Mouse (Mus musculus) E14TG2a.4 (cell line): ENCODE results near the gene Cfap69.

Experiments used
- H3K27me3 ChIP-seq: 2 replicates; pipeline ENCODE4 v1.6.1; 2014; ENCODE audit warnings: low read length, control low read depth; ENCODE audit not compliant: insufficient read depth
- H3K36me3 ChIP-seq: 2 replicates; pipeline ENCODE4 v1.6.1; 2014; ENCODE audit warnings: low read length, control low read depth; ENCODE audit not compliant: insufficient read depth
- H3K4me1 ChIP-seq: replicated peaks from 2 replicates; pipeline ENCODE4 v1.6.1; 2014; ENCODE audit warnings: low read depth, low read length, control low read depth
- H3K4me3 ChIP-seq: replicated peaks from 2 replicates; pipeline ENCODE4 v1.5.1; 2014; ENCODE audit warnings: mild to moderate bottlenecking, low read length
- H3K9me3 ChIP-seq: 2 replicates; pipeline ENCODE4 v1.6.1; 2014; ENCODE audit warnings: low read length, control low read depth
- CTCF ChIP-seq: conservative IDR thresholded peaks from 2 replicates; pipeline ENCODE4 v1.5.1; 2014; ENCODE audit warnings: low read length
- NANOG ChIP-seq: IDR thresholded peaks from 2 replicates; pipeline ENCODE4 v1.6.1; 2014; ENCODE audit warnings: borderline replicate concordance, low read length, mixed read lengths
- POU5F1 ChIP-seq: IDR thresholded peaks from 2 replicates; pipeline ENCODE4 v1.6.1; 2014; ENCODE audit warnings: low read length, borderline replicate concordance

The Cfap69 gene

GRCm38 (mm10) chr5:5679459-5679858 is 15.4 kb upstream of the Cfap69 start:
- H3K9me3 ChIP-seq = no peaks in the 10 kb centered on the region
- TF ChIP-seq POU5F1 (no peak), NANOG (no peak), CTCF (no peak)
- no peaks in the 10 kb centered on the region for H3K27me3 ChIP-seq
- H3K4me3 ChIP-seq = no peak overlapping the region
- peaks cover 52% of the 10 kb centered on the region for H3K36me3 ChIP-seq
- H3K4me1 ChIP-seq = peaks cover 7% of the 10 kb centered on the region

GRCm38 (mm10) chr5:5676082-5676481 is 12.0 kb upstream of the Cfap69 start:
- TF ChIP-seq NANOG = no peak
- TF ChIP-seq CTCF = no peak
- TF ChIP-seq POU5F1 = no peak
- Histone ChIP-seq H3K27me3 (no peaks in the 10 kb centered on the region), H3K4me3 (no peak overlapping the region), H3K9me3 (no peaks in the 10 kb centered on the region), H3K4me1 (no peaks in the 10 kb centered on the region), H3K36me3 (peaks cover 48% of the 10 kb centered on the region)

DNA sequence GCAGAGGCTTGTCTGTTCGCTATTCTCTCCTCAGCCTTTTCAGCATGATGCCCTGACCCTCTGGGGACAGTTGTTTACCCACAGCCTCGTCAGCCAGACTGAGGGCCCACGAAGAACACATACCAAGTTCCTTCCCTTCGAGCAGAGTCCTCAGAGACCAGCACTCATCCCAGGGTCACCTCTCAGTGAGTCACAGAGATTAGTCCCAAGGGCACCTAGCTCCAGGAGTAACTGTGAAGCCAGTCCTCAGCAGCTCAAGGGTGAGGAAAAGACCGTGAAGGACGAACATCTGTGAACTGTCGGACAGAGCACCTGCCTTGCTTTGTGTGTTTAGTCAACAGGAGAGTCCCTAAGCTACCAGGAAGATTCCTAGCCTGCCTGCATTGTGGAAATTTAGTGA is 4.9 kb upstream of the Cfap69 start:
- Histone ChIP-seq H3K4me3 (no peak overlapping the region), H3K4me1 (peaks cover 5% of the 10 kb centered on the region; the same call in 1 of the 2 replicates), H3K36me3 (peaks cover 20% of the 10 kb centered on the region), H3K27me3 (no peaks in the 10 kb centered on the region), H3K9me3 (no peaks in the 10 kb centered on the region)
- TF ChIP-seq NANOG (no peak), POU5F1 (no peak), CTCF (no peak)

- peak overlapping the region; percentile 98 for H3K4me3 ChIP-seq
- H3K27me3 ChIP-seq = 0 out of 2 replicates have a peak, but pooled peaks cover 3% of the 10 kb centered on the region
- TF ChIP-seq POU5F1 = no peak
- TF ChIP-seq NANOG = no peak
- no peak for TF ChIP-seq CTCF
- peaks cover 11% of the 10 kb centered on the region for H3K4me1 ChIP-seq
- H3K36me3 ChIP-seq = peaks cover 6% of the 10 kb centered on the region
- no peaks in the 10 kb centered on the region for H3K9me3 ChIP-seq
These were observed 410 bp upstream of the Cfap69 start for GRCm38 (mm10) chr5:5664371-5664926.

- peaks cover 13% of the 10 kb centered on the region for H3K4me1 ChIP-seq
- H3K36me3 ChIP-seq = peaks cover 3% of the 10 kb centered on the region; the same call in 1 of the 2 replicates
- no peaks in the 10 kb centered on the region for H3K9me3 ChIP-seq
- peak overlapping the region; percentile 98 for H3K4me3 ChIP-seq
- 0 out of 2 replicates have a peak, but pooled peaks cover 3% of the 10 kb centered on the region for H3K27me3 ChIP-seq
- TF ChIP-seq NANOG (no peak), POU5F1 (no peak)
These were observed 982 bp downstream of the Cfap69 start for GRCm38 (mm10) chr5:5663057-5663456.

DNA sequence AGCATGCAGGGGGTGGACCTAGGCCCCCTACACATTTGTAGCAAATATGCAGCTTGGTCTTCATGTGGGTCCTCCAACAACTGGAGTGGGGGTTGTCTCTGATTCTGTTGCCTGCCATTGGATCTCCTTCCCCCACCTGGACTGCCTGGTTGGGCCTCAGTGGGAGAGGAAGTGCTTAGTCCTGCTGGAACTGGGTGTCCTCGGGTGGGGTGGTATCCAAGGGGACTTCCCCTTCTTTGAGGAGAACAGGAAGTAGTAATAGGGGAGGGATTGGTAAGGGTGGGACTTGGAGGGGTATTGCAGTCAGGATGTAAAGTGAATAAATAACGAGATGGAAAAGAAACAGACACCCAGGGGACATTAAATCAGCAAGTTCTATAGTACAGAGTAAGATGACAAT is 5.4 kb downstream of the Cfap69 start:
- no peaks in the 10 kb centered on the region for H3K36me3 ChIP-seq
- H3K4me3 ChIP-seq = no peak overlapping the region
- 0 out of 2 replicates have a peak, but pooled peaks cover 3% of the 10 kb centered on the region for H3K27me3 ChIP-seq
- H3K9me3 ChIP-seq = no peaks in the 10 kb centered on the region
- H3K4me1 ChIP-seq = peaks cover 8% of the 10 kb centered on the region
- TF ChIP-seq CTCF = no peak
- no peak for TF ChIP-seq POU5F1
- TF ChIP-seq NANOG = no peak

GRCm38 (mm10) chr5:5657932-5658331 is 6.1 kb downstream of the Cfap69 start:
- no peaks in the 10 kb centered on the region for H3K36me3 ChIP-seq
- TF ChIP-seq NANOG = no peak
- peaks cover 3% of the 10 kb centered on the region for H3K4me1 ChIP-seq
- H3K4me3 ChIP-seq = no peak overlapping the region
- H3K27me3 ChIP-seq = 0 out of 2 replicates have a peak, but pooled peaks cover under 1% of the 10 kb centered on the region
- H3K9me3 ChIP-seq = no peaks in the 10 kb centered on the region

- no peak for TF ChIP-seq CTCF
- no peak for TF ChIP-seq POU5F1
- TF ChIP-seq NANOG = no peak
- H3K9me3 ChIP-seq = no peaks in the 10 kb centered on the region
- no peaks in the 10 kb centered on the region for H3K36me3 ChIP-seq
- no peak overlapping the region for H3K4me3 ChIP-seq
- no peaks in the 10 kb centered on the region for H3K4me1 ChIP-seq
- no peaks in the 10 kb centered on the region for H3K27me3 ChIP-seq
These were observed 15.0 kb downstream of the Cfap69 start for GRCm38 (mm10) chr5:5648817-5649569.

DNA sequence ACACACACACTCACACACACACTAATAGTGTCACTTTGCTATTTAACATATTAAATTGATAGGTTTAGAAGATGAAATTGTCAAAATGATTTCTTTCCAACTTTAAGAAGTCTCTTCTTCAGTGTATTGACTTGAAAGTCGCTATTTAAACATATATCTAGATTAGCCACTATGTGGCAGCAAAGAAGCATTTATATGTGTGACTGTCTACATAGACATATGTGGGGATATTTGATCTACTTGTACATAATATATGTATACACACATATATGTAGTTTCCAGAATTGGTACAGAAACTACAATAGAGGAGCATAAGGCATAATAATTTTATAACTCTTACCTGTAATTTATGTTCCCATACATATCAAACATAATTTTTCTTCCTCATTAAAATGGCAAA is 17.9 kb downstream of the Cfap69 start:
- no peaks in the 10 kb centered on the region for H3K9me3 ChIP-seq
- no peak overlapping the region for H3K4me3 ChIP-seq
- H3K4me1 ChIP-seq = no peaks in the 10 kb centered on the region
- H3K36me3 ChIP-seq = no peaks in the 10 kb centered on the region
- no peak for TF ChIP-seq CTCF
- no peak for TF ChIP-seq POU5F1
- no peak for TF ChIP-seq NANOG
- no peaks in the 10 kb centered on the region for H3K27me3 ChIP-seq
